Mouse (Mus musculus) ES-E14 (cell line): ENCODE measurements at regions not wholly inside any gene's neighbourhood (a gene's known extent, or its start where the extent isn't known, plus 50 kb on each side); places are given as distances from the start of the nearest gene placed in this dataset.

Experiments used
- DNase-seq: peaks from one replicate; pipeline ENCODE4 v3.0.0-alpha.2; 2013; ENCODE audit warnings: low read depth, low spot score
- H3K27ac ChIP-seq: 2 replicates; pipeline ENCODE4 v1.5.1; 2012; ENCODE audit warnings: low read depth, mild to moderate bottlenecking, low read length, moderate library complexity, mixed read lengths; ENCODE audit not compliant: poor library complexity, insufficient read depth, severe bottlenecking
- H3K36me3 ChIP-seq: 2 replicates; pipeline ENCODE4 v1.6.1; 2012; ENCODE audit warnings: mild to moderate bottlenecking, low read length, moderate library complexity, mixed read lengths; ENCODE audit not compliant: control insufficient read depth, poor library complexity, insufficient read depth, severe bottlenecking
- H3K4me1 ChIP-seq, 2 experiments: fragments of 150-350 bp in 1 of 2; sonication (generic) in 1 of 2; 2 replicates each; pipeline ENCODE4 v1.6.1; 2012; ENCODE audit warnings: low read length in 2 of 2, mild to moderate bottlenecking in 1 of 2, mixed read lengths in 1 of 2; ENCODE audit not compliant: control insufficient read depth in 2 of 2, insufficient read depth in 2 of 2, poor library complexity in 1 of 2
- H3K4me3 ChIP-seq, 2 experiments: fragments of 150-350 bp in 1 of 2; sonication (generic) in 1 of 2; 2 replicates each; pipeline ENCODE4 v1.5.1; 2012; ENCODE audit warnings: low read length in 2 of 2, low read depth in 1 of 2, mild to moderate bottlenecking in 1 of 2, mixed read lengths in 1 of 2; ENCODE audit not compliant: insufficient read depth in 1 of 2, poor library complexity in 1 of 2, severe bottlenecking in 1 of 2
- H3K9ac ChIP-seq: 2 replicates; pipeline ENCODE4 v1.6.1; 2012; ENCODE audit warnings: low read depth, mild to moderate bottlenecking, low read length, mixed read lengths; ENCODE audit not compliant: poor library complexity, insufficient read depth, severe bottlenecking
- H3K9me3 ChIP-seq: fragments of 150-350 bp; sonication (generic); 2 replicates; pipeline ENCODE4 v1.6.1; 2012; ENCODE audit warnings: low read depth, mild to moderate bottlenecking, low read length; ENCODE audit not compliant: control insufficient read depth, insufficient read depth
- CHD2 ChIP-seq: IDR thresholded peaks from 2 replicates; pipeline ENCODE4 v1.6.1; 2014; ENCODE audit warnings: mild to moderate bottlenecking, low read depth, low read length, inconsistent platforms
- HCFC1 ChIP-seq: IDR thresholded peaks from 2 replicates; pipeline ENCODE4 v1.6.1; 2012; ENCODE audit warnings: low read length, inconsistent platforms, borderline replicate concordance; ENCODE audit not compliant: insufficient read depth
- MAFK ChIP-seq: IDR thresholded peaks from 2 replicates; pipeline ENCODE4 v1.6.1; 2014; ENCODE audit warnings: mild to moderate bottlenecking, low read depth, low read length, inconsistent platforms; ENCODE audit not compliant: insufficient read depth
- ZC3H11A ChIP-seq: IDR thresholded peaks from 2 replicates; pipeline ENCODE4 v1.6.1; 2012; ENCODE audit warnings: low read depth, mild to moderate bottlenecking, inconsistent platforms, low read length, borderline replicate concordance
- ZNF384 ChIP-seq: IDR thresholded peaks from 2 replicates; pipeline ENCODE4 v1.6.1; 2012; ENCODE audit warnings: low read depth, low read length, inconsistent platforms
- in situ Hi-C, 2 experiments: fragments of 600-800 bp; cut with MboI; formaldehyde crosslinking; loops; one replicate each; pipeline ENCODE4 v1.15.1; 2025; ENCODE audit warnings: low sequenced_read_pairs in 2 of 2, inconsistent platforms in 1 of 2; ENCODE audit not compliant: unreplicated experiment in 2 of 2

GRCm38 (mm10) chr16:46250943-46251342 is 96.1 kb upstream of the Gm4737 start:
- no peak for TF ChIP-seq CHD2
- no peak for TF ChIP-seq MAFK
- TF ChIP-seq ZC3H11A = no peak
- no peak for TF ChIP-seq HCFC1
- no peak for TF ChIP-seq ZNF384
- in situ Hi-C loops = no loop called here
- Histone ChIP-seq H3K9ac (no peak overlapping the region), H3K4me1 (no peaks in the 10 kb centered on the region), H3K4me3 (no peak overlapping the region), H3K36me3 (no peaks in the 10 kb centered on the region), H3K27ac (no peak overlapping the region), H3K9me3 (no peaks in the 10 kb centered on the region)
- DNase-seq = no peak

GRCm38 (mm10) chr16:46245598-46245997 is 90.7 kb upstream of the Gm4737 start:
- H3K4me3 ChIP-seq = no peak overlapping the region
- no peaks in the 10 kb centered on the region for H3K9me3 ChIP-seq
- no peak for DNase-seq
- H3K27ac ChIP-seq = no peak overlapping the region
- no peaks in the 10 kb centered on the region for H3K4me1 ChIP-seq
- H3K36me3 ChIP-seq = no peaks in the 10 kb centered on the region
- in situ Hi-C loops = no loop called here
- H3K9ac ChIP-seq = no peak overlapping the region
- no peak for TF ChIP-seq HCFC1

- TF ChIP-seq ZNF384 = no peak
- DNase-seq = no peak
- Histone ChIP-seq H3K9ac (no peak overlapping the region), H3K9me3 (no peaks in the 10 kb centered on the region), H3K4me3 (no peak overlapping the region), H3K4me1 (no peaks in the 10 kb centered on the region), H3K36me3 (no peaks in the 10 kb centered on the region), H3K27ac (no peak overlapping the region)
- in situ Hi-C loops = no loop called here
Observed at GRCm38 (mm10) chr16:46228744-46229143, 73.9 kb upstream of the Gm4737 start.

- Histone ChIP-seq H3K9ac (no peak overlapping the region), H3K27ac (no peak overlapping the region), H3K36me3 (no peaks in the 10 kb centered on the region), H3K9me3 (no peaks in the 10 kb centered on the region), H3K4me3 (peak overlapping the region in 1 of 2 experiments; percentile 50; a peak in 3 of 4 replicates), H3K4me1 (no peaks in the 10 kb centered on the region)
- in situ Hi-C loops = no loop called here
- TF ChIP-seq ZNF384 (peak; percentile 91), HCFC1 (no peak)
- DNase-seq = peak; percentile 6
Observed at GRCm38 (mm10) chr16:46223084-46223600, 68.3 kb upstream of the Gm4737 start.

GRCm38 (mm10) chr16:46212504-46212903 is 57.6 kb upstream of the Gm4737 start:
- in situ Hi-C loops = no loop called here
- H3K9me3 ChIP-seq = no peaks in the 10 kb centered on the region
- no peak overlapping the region for H3K9ac ChIP-seq

More at GRCm38 (mm10) chr16:46212504-46212903, 57.6 kb upstream of the Gm4737 start:
- H3K4me3 ChIP-seq = no peak overlapping the region
- H3K36me3 ChIP-seq = no peaks in the 10 kb centered on the region
- H3K4me1 ChIP-seq = no peaks in the 10 kb centered on the region
- DNase-seq = no peak
- H3K27ac ChIP-seq = no peak overlapping the region
- TF ChIP-seq ZNF384 (no peak), ZC3H11A (no peak), CHD2 (no peak), MAFK (no peak), HCFC1 (no peak)
